Mouse (Mus musculus): Measurements from ENCODE around the gene Il1r2.

DNA sequence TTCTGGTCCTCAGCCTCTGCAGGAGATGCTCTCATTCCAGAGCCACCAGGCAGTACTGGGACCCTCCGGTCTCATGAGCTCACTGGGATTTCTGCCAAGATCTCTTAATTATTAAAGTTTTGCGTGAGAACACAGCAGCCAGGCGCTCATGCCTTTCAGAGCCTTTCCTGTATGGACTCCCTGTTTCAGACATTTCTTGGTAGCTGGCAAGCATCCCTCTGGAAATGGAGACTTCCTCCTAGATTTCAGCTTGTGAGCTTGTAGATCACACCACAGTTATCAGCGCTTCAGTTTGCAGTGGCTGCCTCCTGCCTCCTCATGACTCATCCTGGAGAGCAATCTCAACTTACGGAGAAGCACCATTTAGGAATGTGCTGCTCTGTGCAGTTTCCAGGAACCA, 98.0 kb downstream of the Il1r2 start:
- TF ChIP-seq CTCF (IDR thresholded peaks at IDR 0.05; ENCODE audit: low read depth, low read length), result no peak
- no peak for TF ChIP-seq POLR2A (IDR thresholded peaks at IDR 0.05; ENCODE audit: borderline replicate concordance, low read depth, low read length)

Measured in bone marrow macrophage, adult 2 months (primary cell).